Mouse (Mus musculus): ENCODE data around the gene Olfr525. TPM values are rescaled to one million over a fixed set of nuclear protein-coding genes. Genes with fewer than 3 reads are reported as not detected.

Olfr525 gene
- polyA plus RNA-seq, 2 experiments, result not detected

DNA sequence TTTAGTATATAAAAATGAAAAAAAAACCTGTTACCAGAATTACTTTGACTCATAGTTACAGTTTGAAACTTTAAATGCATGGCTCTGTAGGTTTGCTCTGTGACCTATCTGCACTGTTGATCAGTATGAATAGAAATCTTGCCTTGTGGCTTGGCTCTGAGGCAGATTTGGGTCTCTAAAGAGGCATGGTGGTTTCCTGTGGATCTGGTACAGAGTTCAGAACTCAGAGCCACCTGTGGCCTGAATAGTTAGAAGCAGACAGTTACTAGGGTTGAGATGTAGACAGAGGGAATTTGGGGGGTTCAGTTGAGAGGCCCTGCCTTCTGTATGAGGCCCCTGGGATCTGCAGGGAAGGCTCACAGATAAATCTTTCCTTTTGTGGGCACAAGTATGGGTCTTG, 477 bp downstream of the Olfr525 start:
- no peaks in the 10 kb centered on the region for H3K4me1 ChIP-seq (replicated peaks; ENCODE audit: control insufficient read depth in 2 of 2, insufficient read depth in 2 of 2, low read length in 1 of 2)
- H3K9ac ChIP-seq (replicated peaks), result no peak overlapping the region
- no peaks in the 10 kb centered on the region for H3K9me3 ChIP-seq (ENCODE audit: control insufficient read depth, low read length)
- no peak overlapping the region for H3K27ac ChIP-seq
- ATAC-seq (ENCODE audit: insufficient read depth), result no peak
- H3K36me3 ChIP-seq (replicated peaks; ENCODE audit: control insufficient read depth, insufficient read depth, low read depth), result no peaks in the 10 kb centered on the region
- TF ChIP-seq CTCF (IDR thresholded peaks at IDR 0.05; ENCODE audit: low read depth), result no peak
- no peak for TF ChIP-seq EP300 (IDR thresholded peaks at IDR 0.05; ENCODE audit: low read depth)
- no peak overlapping the region for H3K4me2 ChIP-seq (ENCODE audit: low read depth)
- H3K27me3 ChIP-seq (ENCODE audit: control insufficient read depth, insufficient read depth, low read length), result no peaks in the 10 kb centered on the region
- no peak for DNase-seq (ENCODE audit: low read depth in 3 of 3, low spot score in 3 of 3)
- H3K4me3 ChIP-seq (ENCODE audit: insufficient read depth in 1 of 2, low read depth in 2 of 2, low read length in 2 of 2), result no peak overlapping the region

DNA sequence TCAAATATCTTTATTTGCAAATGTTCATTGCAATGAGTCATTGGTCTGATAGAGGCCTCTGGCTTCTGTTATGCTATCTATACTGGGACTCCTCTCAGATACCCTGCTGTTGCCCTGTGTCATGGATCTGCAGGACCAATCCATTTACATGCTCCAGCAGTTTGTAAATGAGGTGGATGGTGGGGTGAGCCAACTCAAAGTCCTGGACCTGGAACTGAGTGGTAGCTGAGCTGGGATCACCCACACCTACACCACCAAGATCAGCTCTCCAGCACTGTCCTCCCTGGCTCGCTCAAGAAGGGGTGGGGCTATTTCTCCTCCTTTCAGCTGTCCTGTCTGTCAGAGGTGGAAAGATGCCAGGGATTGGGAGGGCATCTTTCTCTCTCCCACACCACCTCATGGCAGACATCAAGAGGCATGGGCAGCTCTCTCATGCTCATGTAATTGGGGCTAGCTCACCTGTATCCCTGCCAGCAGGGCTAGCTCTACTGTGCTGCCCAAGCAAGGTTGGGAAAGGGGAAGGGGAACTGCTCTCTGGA, 9.2 kb downstream of the Olfr525 start:
- no peak overlapping the region for H3K27ac ChIP-seq
- no peak overlapping the region for H3K4me3 ChIP-seq (ENCODE audit: insufficient read depth in 1 of 2, low read depth in 2 of 2, low read length in 2 of 2)
- H3K27me3 ChIP-seq (ENCODE audit: control insufficient read depth, insufficient read depth, low read length), result no peaks in the 10 kb centered on the region
- no peak for DNase-seq (ENCODE audit: low read depth in 3 of 3, low spot score in 3 of 3)
- no peaks in the 10 kb centered on the region for H3K9me3 ChIP-seq (ENCODE audit: control insufficient read depth, low read length)
- TF ChIP-seq CTCF (IDR thresholded peaks at IDR 0.05; ENCODE audit: low read depth) (no peak), EP300 (IDR thresholded peaks at IDR 0.05; ENCODE audit: low read depth) (no peak)
- no peak for ATAC-seq (ENCODE audit: insufficient read depth)
- H3K4me2 ChIP-seq (ENCODE audit: low read depth), result no peak overlapping the region
- no peaks in the 10 kb centered on the region for H3K36me3 ChIP-seq (replicated peaks; ENCODE audit: control insufficient read depth, insufficient read depth, low read depth)
- H3K9ac ChIP-seq (replicated peaks), result no peak overlapping the region
- WGBS (ENCODE audit: insufficient replicate concordance), result 25% methylated on average over 1 of the region's 1 CpGs
- no peaks in the 10 kb centered on the region for H3K4me1 ChIP-seq (replicated peaks; ENCODE audit: control insufficient read depth in 2 of 2, insufficient read depth in 2 of 2, low read length in 1 of 2)

DNA sequence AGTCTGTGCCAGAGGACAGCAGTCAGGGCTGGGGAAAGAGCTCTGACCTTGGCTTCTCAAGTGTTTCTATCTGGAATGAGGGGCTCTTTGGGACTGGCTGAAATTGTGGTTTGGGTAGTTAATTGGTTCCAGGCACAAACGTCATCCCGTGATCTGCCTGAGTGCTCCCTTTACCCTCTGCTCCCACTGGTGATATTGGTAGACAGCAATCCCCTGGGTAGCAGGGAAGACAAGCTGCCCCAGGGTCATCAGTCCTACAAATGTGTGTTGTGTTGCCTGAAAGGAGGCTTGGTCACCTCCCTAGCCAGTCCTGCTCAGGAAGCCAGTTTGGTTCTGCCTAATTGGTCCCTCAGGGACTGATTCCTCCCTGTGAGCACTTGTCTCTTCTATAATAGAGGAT, 13.1 kb downstream of the Olfr525 start, which contains the start of gene Olfr527:
Olfr527 (plus strand) TSS at position 301 of the 400 bp plus-strand sequence.
- ATAC-seq (ENCODE audit: insufficient read depth) (no peak), DNase-seq (ENCODE audit: low read depth in 3 of 3, low spot score in 3 of 3) (no peak)
- no peak within 1 kb of the TSS for H3K4me3 ChIP-seq (ENCODE audit: insufficient read depth in 1 of 2, low read depth in 2 of 2, low read length in 2 of 2)
- H3K9ac ChIP-seq (replicated peaks), result no peak within 1 kb of the TSS
- H3K36me3 ChIP-seq (replicated peaks; ENCODE audit: control insufficient read depth, insufficient read depth, low read depth), result no peaks in the 10 kb centered on the region
- H3K27ac ChIP-seq, result no peak within 1 kb of the TSS
- H3K27me3 ChIP-seq (ENCODE audit: control insufficient read depth, insufficient read depth, low read length), result no peaks in the 10 kb centered on the region
- H3K4me1 ChIP-seq (replicated peaks; ENCODE audit: control insufficient read depth in 2 of 2, insufficient read depth in 2 of 2, low read length in 1 of 2), result no peaks in the 10 kb centered on the region
- no peaks in the 10 kb centered on the region for H3K9me3 ChIP-seq (ENCODE audit: control insufficient read depth, low read length)
- H3K4me2 ChIP-seq (ENCODE audit: low read depth), result no peak within 1 kb of the TSS
- TF ChIP-seq CTCF (IDR thresholded peaks at IDR 0.05; ENCODE audit: low read depth) (no peak), EP300 (IDR thresholded peaks at IDR 0.05; ENCODE audit: low read depth) (no peak)
- WGBS (ENCODE audit: insufficient replicate concordance), result 75% methylated on average over 2 of the region's 2 CpGs

DNA sequence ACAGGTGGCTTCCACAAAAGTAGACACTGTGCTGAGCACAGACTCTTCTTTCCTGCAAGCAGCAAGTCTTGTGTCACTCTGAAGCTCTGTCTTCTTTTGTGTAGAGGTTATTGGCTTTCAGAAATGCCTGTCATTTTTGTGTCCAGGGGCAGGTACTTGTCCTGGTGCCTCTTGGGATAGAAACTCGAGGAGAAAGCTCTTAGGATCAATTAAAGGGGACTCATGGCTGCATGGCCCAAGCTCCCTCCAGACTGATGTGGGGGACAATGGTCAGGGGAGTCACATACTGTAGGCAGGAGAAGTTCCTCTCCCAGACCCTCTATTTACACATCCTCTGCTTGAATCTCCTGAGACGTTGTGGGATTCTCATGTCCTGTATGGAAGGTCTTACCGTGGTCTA, 40.9 kb downstream of the Olfr525 start, which contains the start of gene Olfr60:
Olfr60 (minus strand) TSS at position 101 of the 400 bp plus-strand sequence.
- DNase-seq (ENCODE audit: low read depth in 3 of 3, low spot score in 3 of 3), result no peak
- Histone ChIP-seq H3K27me3 (ENCODE audit: control insufficient read depth, insufficient read depth, low read length) (no peaks in the 10 kb centered on the region), H3K9ac (replicated peaks) (no peak within 1 kb of the TSS), H3K4me1 (replicated peaks; ENCODE audit: control insufficient read depth in 2 of 2, insufficient read depth in 2 of 2, low read length in 1 of 2) (no peaks in the 10 kb centered on the region), H3K9me3 (ENCODE audit: control insufficient read depth, low read length) (no peaks in the 10 kb centered on the region), H3K36me3 (replicated peaks; ENCODE audit: control insufficient read depth, insufficient read depth, low read depth) (no peaks in the 10 kb centered on the region), H3K4me3 (ENCODE audit: insufficient read depth in 1 of 2, low read depth in 2 of 2, low read length in 2 of 2) (no peak within 1 kb of the TSS), H3K4me2 (ENCODE audit: low read depth) (no peak within 1 kb of the TSS), H3K27ac (no peak within 1 kb of the TSS)
- ATAC-seq (ENCODE audit: insufficient read depth), result no peak
- no peak for TF ChIP-seq EP300 (IDR thresholded peaks at IDR 0.05; ENCODE audit: low read depth)
- TF ChIP-seq CTCF (IDR thresholded peaks at IDR 0.05; ENCODE audit: low read depth), result no peak
- WGBS (ENCODE audit: insufficient replicate concordance), result 45% methylated on average over 3 of the region's 3 CpGs

DNA sequence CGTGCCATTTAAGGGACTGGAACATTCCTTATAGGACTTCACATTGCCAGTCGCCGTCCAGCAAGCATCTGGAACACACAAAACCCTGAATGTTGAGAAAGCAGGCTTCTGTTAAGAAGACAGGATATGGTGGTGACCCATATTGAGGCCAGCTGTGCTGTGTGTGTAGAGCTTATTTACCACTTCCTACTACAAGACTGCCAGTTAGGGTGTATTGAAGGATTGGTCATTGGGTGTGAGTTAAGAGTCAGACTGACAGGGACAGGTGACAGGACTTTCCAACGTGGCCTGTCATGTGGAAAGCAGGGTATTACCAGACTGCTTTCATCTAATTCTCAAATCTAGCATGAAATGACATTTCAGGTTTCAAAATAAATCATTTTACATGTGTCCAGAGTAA, 53.6 kb downstream of the Olfr525 start:
- no peak for ATAC-seq (ENCODE audit: insufficient read depth)
- Histone ChIP-seq H3K4me2 (ENCODE audit: low read depth) (no peak overlapping the region), H3K27ac (no peak overlapping the region), H3K9ac (replicated peaks) (no peak overlapping the region), H3K36me3 (replicated peaks; ENCODE audit: control insufficient read depth, insufficient read depth, low read depth) (no peaks in the 10 kb centered on the region), H3K4me3 (ENCODE audit: insufficient read depth in 1 of 2, low read depth in 2 of 2, low read length in 2 of 2) (no peak overlapping the region), H3K27me3 (ENCODE audit: control insufficient read depth, insufficient read depth, low read length) (no peaks in the 10 kb centered on the region), H3K4me1 (replicated peaks; ENCODE audit: control insufficient read depth in 2 of 2, insufficient read depth in 2 of 2, low read length in 1 of 2) (no peaks in the 10 kb centered on the region), H3K9me3 (ENCODE audit: control insufficient read depth, low read length) (no peaks in the 10 kb centered on the region)
- TF ChIP-seq EP300 (IDR thresholded peaks at IDR 0.05; ENCODE audit: low read depth) (no peak), CTCF (IDR thresholded peaks at IDR 0.05; ENCODE audit: low read depth) (no peak)
- 38% methylated on average over 4 of the region's 4 CpGs for WGBS (ENCODE audit: insufficient replicate concordance)
- DNase-seq (ENCODE audit: low read depth in 3 of 3, low spot score in 3 of 3), result no peak

All from liver, embryonic 14.5 days (tissue).